Mouse (Mus musculus): ENCODE data around the gene Cdkn2a. TPM values are rescaled to one million over a fixed set of nuclear protein-coding genes. Genes with fewer than 3 reads are reported as not detected.

The Cdkn2a gene
- total RNA-seq (2021) = under 1 TPM in 1 of 2 experiments, not detected in 1; 0.24 TPM
- long read RNA-seq, experiment 1 = 0 reads
- long read RNA-seq, experiment 2 = 0 reads

DNA sequence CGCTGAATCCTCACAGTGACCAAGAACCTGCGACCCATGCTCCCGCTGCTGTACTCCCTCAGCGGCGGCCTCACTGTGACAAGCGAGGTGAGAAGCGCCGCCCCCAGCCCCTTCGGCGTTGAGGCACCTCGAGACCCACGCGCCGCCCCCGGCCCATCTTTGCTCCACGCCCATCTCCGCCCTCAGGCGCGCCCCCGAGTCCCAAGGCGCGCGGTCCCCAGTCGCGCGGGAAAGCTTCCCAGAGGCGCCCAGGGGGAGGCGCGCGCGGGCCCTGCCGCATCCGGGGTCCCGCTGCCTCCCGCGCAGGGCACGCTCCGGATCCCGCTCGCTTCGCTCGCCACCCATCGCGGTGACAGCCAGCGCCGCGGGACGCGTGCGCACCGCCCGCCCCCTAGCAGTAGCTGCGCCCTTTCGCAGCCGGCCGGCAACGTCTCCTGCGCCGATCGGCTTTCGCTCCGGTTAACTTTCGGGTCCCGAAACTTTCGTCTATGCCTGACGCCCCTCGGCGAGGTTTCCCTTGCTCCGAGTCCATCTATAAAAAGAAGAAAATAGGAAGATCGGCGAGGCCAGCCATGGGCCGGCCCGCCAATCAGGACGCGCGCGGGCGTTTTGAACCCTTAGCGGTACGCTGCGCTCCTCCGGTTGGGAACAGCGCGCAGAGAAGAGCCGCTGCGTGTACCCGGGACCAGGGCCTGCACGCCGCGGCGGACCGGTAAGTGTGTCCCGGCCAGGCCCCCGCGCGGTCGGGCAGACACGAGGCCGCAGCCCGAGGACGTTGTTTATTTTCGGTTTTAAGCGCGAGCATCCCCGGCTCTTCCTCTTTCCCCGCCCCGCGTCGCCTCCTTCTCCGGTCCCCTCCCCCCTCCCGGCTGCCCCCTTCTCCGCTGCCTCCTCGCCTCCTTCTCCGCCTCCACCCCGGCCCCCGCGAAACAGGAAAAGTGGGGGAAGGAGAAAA lies at the start of gene Cdkn2a:
Cdkn2a (minus strand) TSS at position 168 of the 955 bp plus-strand sequence.
- intact Hi-C loops (cut with DNase I) = loop anchor here (5.0 kb wide), 2 partner anchors 152 to 233 kb away; no protein-coding TSS in a partner anchor
- peak; percentile 70 to 75 for DNase-seq

DNA sequence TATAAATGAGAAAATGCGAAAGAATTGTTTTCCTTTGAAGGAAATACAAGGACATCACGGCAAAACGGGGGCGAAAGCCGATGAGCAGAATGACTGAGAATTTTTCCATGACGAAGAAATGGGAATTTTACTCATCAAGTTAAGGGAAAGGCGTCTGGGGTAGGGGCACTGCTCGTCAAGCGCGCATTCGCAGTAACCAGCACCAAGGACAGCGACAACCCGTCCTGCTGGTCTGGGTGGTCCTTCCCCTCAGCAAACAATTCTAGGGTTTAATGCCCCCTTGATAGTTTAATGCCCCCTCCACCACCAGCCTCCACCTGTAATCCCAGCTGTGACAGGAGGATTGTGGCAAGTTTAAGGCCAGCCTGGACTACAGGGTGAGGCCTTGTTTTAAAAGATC lies 19.0 kb upstream of the Cdkn2a start:
- DNase-seq = peak; percentile 16 to 44
- intact Hi-C loops (cut with DNase I) = no loop called here

GRCm38 (mm10) chr4:89310491-89311254 lies 16.2 kb upstream of the Cdkn2a start, which contains the start of gene Cdkn2b:
Gene Cdkn2b, minus strand, starts transcription at chr4:89311039.
- intact Hi-C loops (cut with DNase I) = no loop called here
- DNase-seq = peak; percentile 92 to 95

- intact Hi-C loops (cut with DNase I) = no loop called here
- DNase-seq = no peak
Measured at GRCm38 (mm10) chr4:89309996-89310395, 15.5 kb upstream of the Cdkn2a start.

GRCm38 (mm10) chr4:89308001-89308400 lies 13.5 kb upstream of the Cdkn2a start:
- no peak for DNase-seq
- intact Hi-C loops (cut with DNase I) = no loop called here

- intact Hi-C loops (cut with DNase I) = no loop called here
- no peak for DNase-seq
Measured at GRCm38 (mm10) chr4:89306798-89307365, 12.4 kb upstream of the Cdkn2a start.

DNA sequence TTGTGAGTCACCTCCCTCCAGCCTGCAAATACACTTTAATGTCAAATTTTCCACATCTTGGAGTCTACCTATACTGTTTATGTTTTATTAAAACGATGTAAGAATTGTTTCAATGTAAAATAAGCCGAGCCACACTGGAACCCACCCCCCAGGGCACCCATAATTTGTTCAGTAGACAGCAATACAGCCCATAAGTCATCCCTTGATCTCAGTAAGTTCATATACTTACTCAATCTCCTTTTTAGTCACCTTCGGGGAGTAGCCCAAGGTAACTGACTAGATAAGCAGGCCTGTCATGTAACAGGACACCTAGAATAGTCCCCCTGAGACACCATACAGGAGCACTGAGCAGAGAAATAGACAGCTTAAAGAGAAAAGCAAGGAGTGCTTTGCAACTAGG lies 11.2 kb upstream of the Cdkn2a start:
- no peak for DNase-seq
- intact Hi-C loops (cut with DNase I) = no loop called here

GRCm38 (mm10) chr4:89303281-89303995 lies 9.0 kb upstream of the Cdkn2a start:
- no peak for DNase-seq
- intact Hi-C loops (cut with DNase I) = no loop called here

DNA sequence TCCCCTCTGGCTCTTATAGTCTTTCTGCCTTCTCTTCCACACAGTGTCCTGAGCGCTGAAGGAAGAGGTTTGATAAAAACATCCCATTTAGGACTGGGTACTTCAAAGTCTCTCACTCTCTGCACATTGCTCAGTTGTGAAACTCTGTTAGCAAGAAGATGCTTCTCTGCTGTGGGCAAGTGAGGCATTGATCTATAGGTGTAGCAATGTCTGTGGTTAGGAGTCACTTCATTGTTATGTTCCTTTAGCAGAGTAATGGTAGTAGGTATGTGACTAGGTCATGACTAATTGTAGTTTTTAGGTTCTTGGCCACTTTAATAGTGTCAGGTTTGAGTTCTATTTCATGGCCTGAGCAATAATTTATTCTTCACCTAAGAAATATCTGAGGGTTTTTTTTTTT lies 7.7 kb upstream of the Cdkn2a start:
- intact Hi-C loops (cut with DNase I) = no loop called here
- DNase-seq = no peak

- no peak for DNase-seq
- intact Hi-C loops (cut with DNase I) = no loop called here
Measured at GRCm38 (mm10) chr4:89299721-89300120, 5.3 kb upstream of the Cdkn2a start.

- DNase-seq = no peak
- intact Hi-C loops (cut with DNase I) = no loop called here
Measured at GRCm38 (mm10) chr4:89295441-89296220, 1.2 kb upstream of the Cdkn2a start.

DNA sequence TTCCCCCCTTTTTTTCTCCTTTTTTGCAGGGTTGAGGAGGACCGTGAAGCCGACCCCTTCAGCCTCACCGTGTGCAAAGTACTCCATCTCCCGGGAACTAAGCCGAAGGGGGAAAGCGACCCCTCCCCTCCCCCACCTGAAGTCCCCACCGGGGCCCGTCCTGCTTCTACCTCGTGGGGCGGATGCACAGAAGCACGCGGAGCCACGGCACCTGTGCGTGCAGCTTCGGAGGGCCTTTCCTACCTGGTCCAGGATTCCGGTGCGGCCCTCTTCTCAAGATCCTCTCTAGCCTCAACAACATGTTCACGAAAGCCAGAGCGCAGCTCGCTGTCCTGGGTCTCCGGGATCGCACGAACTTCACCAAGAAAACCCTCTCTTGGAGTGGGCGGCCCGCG lies 365 bp downstream of the Cdkn2a start:
- DNase-seq = no peak
- intact Hi-C loops (cut with DNase I) = loop anchor here (5.0 kb wide), 2 partner anchors 152 to 233 kb away; no protein-coding TSS in a partner anchor

- DNase-seq = no peak
- intact Hi-C loops (cut with DNase I) = loop anchor here (5.0 kb wide), 2 partner anchors 151 to 234 kb away; no protein-coding TSS in a partner anchor
Measured at GRCm38 (mm10) chr4:89293516-89293915, 937 bp downstream of the Cdkn2a start.

GRCm38 (mm10) chr4:89289028-89289427 lies 5.4 kb downstream of the Cdkn2a start:
- intact Hi-C loops (cut with DNase I) = no loop called here
- no peak for DNase-seq

- no peak for DNase-seq
- intact Hi-C loops (cut with DNase I) = no loop called here
Measured at GRCm38 (mm10) chr4:89286566-89286965, 7.9 kb downstream of the Cdkn2a start.

DNA sequence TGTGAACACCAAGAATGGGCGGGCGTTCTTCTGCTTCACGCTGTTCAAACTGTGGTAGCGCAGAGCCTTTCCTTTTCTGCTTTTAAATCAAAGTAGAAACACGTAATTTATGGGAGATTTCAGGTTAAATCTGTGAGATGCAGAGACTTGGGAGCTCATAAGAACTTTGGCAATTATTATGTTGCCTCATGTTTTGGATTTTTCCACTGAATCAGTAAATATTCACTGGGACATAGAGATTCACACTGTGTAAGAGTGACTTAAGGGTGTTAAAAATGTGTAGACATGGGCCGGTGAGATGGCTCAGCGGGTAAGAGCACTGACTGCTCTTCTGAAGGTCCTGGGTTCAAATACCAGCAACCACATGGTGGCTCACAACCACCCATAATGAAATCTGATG lies 8.8 kb downstream of the Cdkn2a start:
- intact Hi-C loops (cut with DNase I) = no loop called here
- DNase-seq = no peak

GRCm38 (mm10) chr4:89282661-89283060 lies 11.8 kb downstream of the Cdkn2a start:
- no peak for DNase-seq
- intact Hi-C loops (cut with DNase I) = no loop called here

- peak in 1 of 2 experiments; percentile 28 for DNase-seq
- intact Hi-C loops (cut with DNase I) = no loop called here
Measured at GRCm38 (mm10) chr4:89282036-89282566, 12.4 kb downstream of the Cdkn2a start.

GRCm38 (mm10) chr4:89281236-89281635 lies 13.2 kb downstream of the Cdkn2a start:
- DNase-seq = no peak
- intact Hi-C loops (cut with DNase I) = no loop called here
